Comparison of ENCODE assay signal across 10 mouse cellular contexts in genomic region chr1:111242344-111242743, GRCm38 (mm10).
A peak's percentile ranks its signal among the peaks of the same experiment; 100 is the strongest.
DNase-seq lines count a peak whose midpoint lies in the region; TF ChIP-seq lines count a peak whose summit lies in the region.
"Had no signal": no experiment of that assay in that cellular context is flagged by ENCODE, and none has a peak within 500 bp of the region (broad histone marks: within the 10 kb centered on the region; RNA-seq: fewer than 3 reads in every experiment).

No protein-coding gene starts in this region.

- H3K79me2 ChIP-seq in heart, adult 2 months (replicated peaks; ENCODE audit: control insufficient read depth, insufficient read depth, low read length), result no peaks in the 10 kb centered on the region

- TF ChIP-seq EP300 in heart, adult 2 months (IDR thresholded peaks at IDR 0.05; ENCODE audit: insufficient read depth, low read depth, low read length), result no peak

- intact Hi-C loops in heart, adult 2 months (cut with DNase I), result no loop called here

- TF ChIP-seq CTCF in heart, adult 2 months (IDR thresholded peaks at IDR 0.05), result peak; percentile 58
- no peak for TF ChIP-seq CTCF in lung, adult 2 months (IDR thresholded peaks at IDR 0.05; ENCODE audit: insufficient read depth, low read length)

- TF ChIP-seq POLR2A in heart, adult 2 months (IDR thresholded peaks at IDR 0.05; ENCODE audit: insufficient read depth, low read depth, low read length), result no peak
- TF ChIP-seq POLR2A in lung, adult 2 months (IDR thresholded peaks at IDR 0.05; ENCODE audit: borderline replicate concordance, extremely low read depth, low read depth, low read length), result no peak

- no peaks in the 10 kb centered on the region for H3K27me3 ChIP-seq in heart, adult 2 months (ENCODE audit: control insufficient read depth, insufficient read depth, low read length)

- no peak overlapping the region for H3K9ac ChIP-seq in heart, adult 2 months (ENCODE audit: low read depth, low read length)

- no peaks in the 10 kb centered on the region for H3K36me3 ChIP-seq in heart, adult 2 months (ENCODE audit: control insufficient read depth, insufficient read depth, low read length)

- DNase-seq in heart, adult 2 months, result no peak
- no peak for DNase-seq in heart, adult 18-20 months
- peak; percentile 59 for DNase-seq in ES-CJ7 (ENCODE audit: low read depth, low spot score)
- peak; percentile 83 for DNase-seq in embryo, embryonic 11 days
- peak; percentile 52 for DNase-seq in mesoderm, embryonic 11.5 days (ENCODE audit: low read depth, low spot score)
- DNase-seq in left cerebral cortex, adult 8-10 months (ENCODE audit: low spot score in 2 of 2), result no peak
- no peak for DNase-seq in kidney, adult 8-10 months
- no peak for DNase-seq in lung, adult 2 months
- DNase-seq: gastrocnemius, postnatal 25 days; right cerebral cortex, postnatal 4 days had no signal

- H3K4me1 ChIP-seq in heart, adult 2 months (ENCODE audit: control insufficient read depth, insufficient read depth, low read length), result no peaks in the 10 kb centered on the region
- no peaks in the 10 kb centered on the region for H3K4me1 ChIP-seq in lung, adult 2 months (ENCODE audit: control insufficient read depth, insufficient read depth, low read length)

- WGBS in heart, adult 2 months, result 58% methylated on average over 1 of the region's 1 CpGs
- 54% methylated on average over 1 of the region's 1 CpGs for WGBS in lung, adult 2 months

- H3K4me3 ChIP-seq in heart, adult 2 months, result no peak overlapping the region
- no peak overlapping the region for H3K4me3 ChIP-seq in lung, adult 2 months (replicated peaks; ENCODE audit: extremely low read depth, low read depth, low read length)

- H3K27ac ChIP-seq in heart, adult 2 months, result no peak overlapping the region

Comparison
In these comparisons a context has a peak if more than half of its experiments do, and no peak if none do; other contexts are left out.
1. DNase-seq: peak in ES-CJ7 (single experiment), embryo, embryonic 11 days (single experiment) and mesoderm, embryonic 11.5 days (single experiment); none in heart, adult 2 months (0 of 2), heart, adult 18-20 months (0 of 2), left cerebral cortex, adult 8-10 months (0 of 2), kidney, adult 8-10 months (0 of 2) and lung, adult 2 months (single experiment).